Mouse (Mus musculus) embryonic facial prominence, embryonic 11.5 days (tissue): ENCODE measurements around the gene Cyb5rl. TPM values are rescaled to one million over a fixed set of nuclear protein-coding genes. Genes with fewer than 3 reads are reported as not detected.
"Not testable (repeated sequence)": the region's sequence is repeated elsewhere in the genome, so short reads cannot be mapped to it uniquely, and the experiment has no call there.

Experiments used
- ATAC-seq: fragments of 200-750 bp; cut with Nextera tagmentation; replicated peaks from 2 replicates; pipeline ENCODE4 v1.8.0; 2017; ENCODE audit warnings: low read depth; ENCODE audit not compliant: insufficient number of reproducible peaks, low FRiP score, low TSS enrichment
- DNase-seq: peaks from one replicate; pipeline ENCODE4 v3.0.0-alpha.2; 2015; ENCODE audit warnings: low spot score
- H3K27ac ChIP-seq: fragments of 300-500 bp; sonication (generic); replicated peaks from 2 replicates; pipeline ENCODE4 v1.5.1; 2014; ENCODE audit warnings: mild to moderate bottlenecking, low read depth, low read length, control low read depth
- H3K27me3 ChIP-seq: fragments of 300-500 bp; sonication (generic); 2 replicates; pipeline ENCODE4 v1.6.1; 2014; ENCODE audit warnings: mild to moderate bottlenecking, low read length, moderate library complexity, mixed read lengths; ENCODE audit not compliant: control insufficient read depth, insufficient read depth
- H3K36me3 ChIP-seq: fragments of 300-500 bp; sonication (generic); replicated peaks from 2 replicates; pipeline ENCODE4 v1.6.1; 2014; ENCODE audit warnings: low read depth, mild to moderate bottlenecking, low read length, moderate library complexity, mixed read lengths; ENCODE audit not compliant: control insufficient read depth, insufficient read depth
- H3K4me1 ChIP-seq: fragments of 300-500 bp; sonication (generic); 2 replicates; pipeline ENCODE4 v1.6.1; 2014; ENCODE audit warnings: low read length, mixed read lengths; ENCODE audit not compliant: control insufficient read depth, insufficient read depth
- H3K4me2 ChIP-seq: fragments of 300-500 bp; sonication (generic); 2 replicates; pipeline ENCODE4 v1.6.1; 2014; ENCODE audit warnings: low read depth, mild to moderate bottlenecking, control low read depth, low read length, moderate library complexity
- H3K4me3 ChIP-seq: fragments of 300-500 bp; sonication (generic); 2 replicates; pipeline ENCODE4 v1.5.1; 2014; ENCODE audit warnings: low read depth, low read length, control low read depth
- H3K9ac ChIP-seq: fragments of 300-500 bp; sonication (generic); replicated peaks from 2 replicates; pipeline ENCODE4 v1.6.1; 2014; ENCODE audit warnings: mild to moderate bottlenecking, control low read depth, low read length
- H3K9me3 ChIP-seq: fragments of 300-500 bp; sonication (generic); replicated peaks from 2 replicates; pipeline ENCODE4 v1.6.1; 2016; ENCODE audit warnings: mild to moderate bottlenecking, low read length, inconsistent platforms, mixed read lengths; ENCODE audit not compliant: control insufficient read depth
- WGBS: fragments of 180-500 bp; shearing (Covaris S2); extraction: QIAGEN DNeasy Blood & Tissue Kit; methylation state at CpG from one replicate; pipeline ENCODE4 v1.1.7; 2014; 5-methylcytosine and 5-hydroxymethylcytosine counted together
- polyA plus RNA-seq: library from polyadenylated mRNA; unstranded; fragments of >200 nt; fragmentation: Nextera tagmentation; extraction: Ambion mirVana; gene quantifications from 2 replicates; pipeline ENCODE4 v1.2.1, GENCODE M21; 2014

Cyb5rl gene
- polyA plus RNA-seq, 1 experiment from 2014 or later, result 5.6 TPM

GRCm38 (mm10) chr4:107098375-107098774 is 31.6 kb downstream of the Cyb5rl start:
- H3K4me1 ChIP-seq, result no peaks in the 10 kb centered on the region; the same call in 1 of the 2 replicates
- ATAC-seq (no peak), DNase-seq (no peak)
- H3K4me2 ChIP-seq, result no peak overlapping the region
- no peak overlapping the region for H3K4me3 ChIP-seq
- H3K9ac ChIP-seq, result no peak overlapping the region
- no peaks in the 10 kb centered on the region for H3K9me3 ChIP-seq
- no peaks in the 10 kb centered on the region for H3K36me3 ChIP-seq
- no peak overlapping the region for H3K27ac ChIP-seq
- H3K27me3 ChIP-seq, result no peaks in the 10 kb centered on the region
- 57% methylated on average over 10 of the region's 10 CpGs for WGBS

- Histone ChIP-seq H3K9me3 (no peaks in the 10 kb centered on the region), H3K4me2 (no peak overlapping the region), H3K27ac (no peak overlapping the region), H3K9ac (no peak overlapping the region), H3K27me3 (no peaks in the 10 kb centered on the region), H3K36me3 (no peaks in the 10 kb centered on the region), H3K4me1 (no peaks in the 10 kb centered on the region; the same call in 1 of the 2 replicates), H3K4me3 (no peak overlapping the region)
- no peak for DNase-seq
- 72% methylated on average over 17 of the region's 17 CpGs for WGBS
- ATAC-seq, result no peak
Measured at GRCm38 (mm10) chr4:107098791-107099525, 32.2 kb downstream of the Cyb5rl start.

GRCm38 (mm10) chr4:107102220-107102619 is 35.4 kb downstream of the Cyb5rl start:
- no peak overlapping the region for H3K9ac ChIP-seq
- WGBS, result 65% methylated on average over 8 of the region's 8 CpGs
- DNase-seq, result no peak
- H3K4me3 ChIP-seq, result no peak overlapping the region
- H3K36me3 ChIP-seq, result no peaks in the 10 kb centered on the region
- no peaks in the 10 kb centered on the region for H3K27me3 ChIP-seq
- H3K27ac ChIP-seq, result no peak overlapping the region
- H3K4me1 ChIP-seq, result no peaks in the 10 kb centered on the region; the same call in 1 of the 2 replicates
- no peaks in the 10 kb centered on the region for H3K9me3 ChIP-seq
- no peak for ATAC-seq
- H3K4me2 ChIP-seq, result no peak overlapping the region

GRCm38 (mm10) chr4:107106777-107107176 is 40.0 kb downstream of the Cyb5rl start:
- ATAC-seq (no peak), DNase-seq (no peak)
- H3K36me3 ChIP-seq, result no peaks in the 10 kb centered on the region
- no peak overlapping the region for H3K9ac ChIP-seq
- no peaks in the 10 kb centered on the region for H3K4me1 ChIP-seq
- no peak overlapping the region for H3K27ac ChIP-seq
- WGBS, result 93% methylated on average over 16 of the region's 16 CpGs
- H3K27me3 ChIP-seq, result no peaks in the 10 kb centered on the region
- H3K4me3 ChIP-seq, result no peak overlapping the region
- no peaks in the 10 kb centered on the region for H3K9me3 ChIP-seq
- no peak overlapping the region for H3K4me2 ChIP-seq

- WGBS, result 62% methylated on average over 13 of the region's 13 CpGs
- ATAC-seq (peak; percentile 58; the same call in 1 of the 2 replicates), DNase-seq (peak; percentile 47)
- Histone ChIP-seq H3K4me1 (no peaks in the 10 kb centered on the region), H3K27ac (no peak overlapping the region), H3K36me3 (no peaks in the 10 kb centered on the region), H3K4me2 (no peak overlapping the region), H3K27me3 (no peaks in the 10 kb centered on the region), H3K9me3 (no peaks in the 10 kb centered on the region), H3K9ac (no peak overlapping the region; the same call in 1 of the 2 replicates), H3K4me3 (no peak overlapping the region)
Measured at GRCm38 (mm10) chr4:107108291-107108731, 41.5 kb downstream of the Cyb5rl start.

- H3K4me2 ChIP-seq, H3K36me3 ChIP-seq, H3K4me1 ChIP-seq, H3K27ac ChIP-seq, ATAC-seq, H3K9me3 ChIP-seq, H3K4me3 ChIP-seq, H3K27me3 ChIP-seq, H3K9ac ChIP-seq, DNase-seq: not testable (repeated sequence)
- 93% methylated on average over 6 of the region's 6 CpGs for WGBS
Measured at GRCm38 (mm10) chr4:107109181-107109580, 42.4 kb downstream of the Cyb5rl start.

GRCm38 (mm10) chr4:107114278-107114677 is 47.5 kb downstream of the Cyb5rl start:
- Histone ChIP-seq H3K4me3 (no peak overlapping the region), H3K9me3 (no peaks in the 10 kb centered on the region), H3K27ac (no peak overlapping the region), H3K27me3 (no peaks in the 10 kb centered on the region), H3K4me2 (no peak overlapping the region), H3K9ac (no peak overlapping the region), H3K36me3 (no peaks in the 10 kb centered on the region), H3K4me1 (no peaks in the 10 kb centered on the region; the same call in 1 of the 2 replicates)
- DNase-seq (no peak), ATAC-seq (no peak)
- WGBS, result 46% methylated on average over 8 of the region's 8 CpGs

GRCm38 (mm10) chr4:107117741-107118385 is 51.1 kb downstream of the Cyb5rl start:
- ATAC-seq (no peak), DNase-seq (no peak)
- WGBS, result 86% methylated on average over 2 of the region's 2 CpGs
- Histone ChIP-seq H3K27ac (no peak overlapping the region), H3K4me3 (no peak overlapping the region), H3K9me3 (no peaks in the 10 kb centered on the region), H3K4me1 (no peaks in the 10 kb centered on the region; the same call in 1 of the 2 replicates), H3K9ac (no peak overlapping the region), H3K27me3 (no peaks in the 10 kb centered on the region), H3K4me2 (no peak overlapping the region), H3K36me3 (no peaks in the 10 kb centered on the region)
